Mouse (Mus musculus) embryonic facial prominence, embryonic 13.5 days (tissue): ENCODE measurements around the gene Prss48. TPM values are rescaled to one million over a fixed set of nuclear protein-coding genes. Genes with fewer than 3 reads are reported as not detected.

Experiments used
- ATAC-seq: fragments of 200-750 bp; cut with Nextera tagmentation; 2 replicates; pipeline ENCODE4 v1.8.0; 2017; ENCODE audit warnings: low read depth; ENCODE audit not compliant: insufficient number of reproducible peaks, insufficient read depth, low FRiP score, low TSS enrichment
- H3K27ac ChIP-seq: fragments of 300-500 bp; sonication (generic); 2 replicates; pipeline ENCODE4 v1.5.1; 2015; ENCODE audit warnings: moderate library complexity, mild to moderate bottlenecking, inconsistent platforms
- H3K27me3 ChIP-seq: fragments of 300-500 bp; sonication (generic); 2 replicates; pipeline ENCODE4 v1.6.1; 2015; ENCODE audit warnings: mild to moderate bottlenecking, inconsistent platforms
- H3K36me3 ChIP-seq: fragments of 300-500 bp; sonication (generic); 2 replicates; pipeline ENCODE4 v1.6.1; 2015; ENCODE audit warnings: mild to moderate bottlenecking, inconsistent platforms
- H3K4me1 ChIP-seq: fragments of 300-500 bp; sonication (generic); 2 replicates; pipeline ENCODE4 v1.6.1; 2015; ENCODE audit warnings: inconsistent platforms
- H3K4me2 ChIP-seq: fragments of 300-500 bp; sonication (generic); 2 replicates; pipeline ENCODE4 v1.6.1; 2015; ENCODE audit warnings: moderate library complexity, mild to moderate bottlenecking, inconsistent platforms
- H3K4me3 ChIP-seq: fragments of 300-500 bp; sonication (generic); 2 replicates; pipeline ENCODE4 v1.5.1; 2015; ENCODE audit warnings: mild to moderate bottlenecking, inconsistent platforms
- H3K9ac ChIP-seq: fragments of 300-500 bp; sonication (generic); 2 replicates; pipeline ENCODE4 v1.6.1; 2015; ENCODE audit warnings: mild to moderate bottlenecking, inconsistent platforms
- H3K9me3 ChIP-seq: fragments of 300-500 bp; sonication (generic); 2 replicates; pipeline ENCODE4 v1.6.1; 2016; ENCODE audit warnings: inconsistent platforms
- WGBS: fragments of 180-500 bp; shearing (Covaris S2); methylation state at CpG from one replicate; pipeline ENCODE4 v1.1.7; 2015; ENCODE audit warnings: mixed read lengths; 5-methylcytosine and 5-hydroxymethylcytosine counted together
- polyA plus RNA-seq: library from polyadenylated mRNA; unstranded; fragments of >200 nt; fragmentation: Nextera tagmentation; extraction: Ambion mirVana; gene quantifications from 2 replicates; pipeline ENCODE4 v1.2.1, GENCODE M21; 2015

Gene Prss48
- polyA plus RNA-seq, 1 experiment from 2014 or later, result 0.22 TPM

DNA sequence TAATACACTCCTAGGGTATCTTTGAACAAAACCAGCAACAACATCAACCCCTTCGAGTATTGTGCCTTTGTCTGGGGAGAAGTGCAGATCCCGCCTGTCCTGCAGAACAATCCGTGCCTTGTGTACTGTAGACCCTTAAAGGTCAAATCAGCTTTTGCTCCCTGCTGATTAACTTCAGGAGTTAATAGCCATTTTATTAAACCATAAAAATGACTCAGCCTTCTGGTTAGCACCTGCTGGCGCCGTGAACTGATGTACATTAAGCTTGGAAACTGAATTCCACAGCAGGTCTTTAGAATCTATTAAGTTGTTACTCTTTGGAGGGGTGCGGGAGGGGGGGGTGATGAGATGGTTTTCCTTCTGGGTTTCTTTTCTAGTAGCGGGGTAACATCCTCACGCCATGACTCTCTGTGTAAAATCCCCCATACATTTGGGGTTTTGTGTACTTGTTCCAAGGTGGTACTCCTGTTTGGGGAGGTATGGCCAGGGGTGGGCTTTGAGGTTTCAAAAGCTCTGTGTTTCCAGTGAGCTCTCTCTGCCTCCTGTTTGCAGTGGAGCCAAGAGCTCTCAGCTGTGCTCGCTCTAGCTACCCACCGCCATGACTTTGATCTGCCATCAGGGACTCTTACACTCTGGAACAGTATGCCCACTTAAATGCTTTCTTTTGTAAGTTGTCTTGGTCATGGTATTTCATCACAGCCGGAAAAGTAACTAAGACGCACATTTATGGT, 21.9 kb upstream of the Prss48 start:
- Histone ChIP-seq H3K4me3 (no peak overlapping the region), H3K4me2 (no peak overlapping the region), H3K27me3 (no peaks in the 10 kb centered on the region), H3K36me3 (no peaks in the 10 kb centered on the region), H3K4me1 (no peaks in the 10 kb centered on the region), H3K9ac (no peak overlapping the region), H3K9me3 (no peaks in the 10 kb centered on the region), H3K27ac (no peak overlapping the region)
- no peak for ATAC-seq
- WGBS, result 91% methylated on average over 12 of the region's 12 CpGs

DNA sequence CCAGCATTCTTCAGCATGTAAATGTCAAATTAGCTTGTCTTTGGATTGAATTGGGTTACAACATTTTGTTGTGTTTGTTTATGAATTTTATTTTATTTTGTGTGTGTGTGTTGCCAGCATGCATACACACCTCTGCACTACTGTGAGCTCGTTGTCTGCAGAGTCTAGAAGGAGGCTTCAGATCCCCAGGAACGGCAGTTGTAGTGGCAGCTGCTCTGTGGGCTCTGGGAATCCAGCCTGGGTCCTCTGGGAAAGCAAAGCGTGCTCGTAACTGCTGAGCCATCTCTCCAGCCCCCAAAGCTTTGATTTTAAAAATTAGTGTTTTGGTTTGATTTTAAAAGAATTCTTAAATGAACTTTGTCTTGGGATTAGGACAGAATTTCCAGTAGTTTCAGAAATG, 19.4 kb upstream of the Prss48 start:
- no peaks in the 10 kb centered on the region for H3K27me3 ChIP-seq
- H3K4me1 ChIP-seq, result no peaks in the 10 kb centered on the region
- no peaks in the 10 kb centered on the region for H3K36me3 ChIP-seq
- WGBS, result 60% methylated on average over 4 of the region's 4 CpGs
- ATAC-seq, result no peak
- no peak overlapping the region for H3K27ac ChIP-seq
- no peak overlapping the region for H3K4me2 ChIP-seq
- H3K9ac ChIP-seq, result no peak overlapping the region
- no peak overlapping the region for H3K4me3 ChIP-seq
- no peaks in the 10 kb centered on the region for H3K9me3 ChIP-seq

DNA sequence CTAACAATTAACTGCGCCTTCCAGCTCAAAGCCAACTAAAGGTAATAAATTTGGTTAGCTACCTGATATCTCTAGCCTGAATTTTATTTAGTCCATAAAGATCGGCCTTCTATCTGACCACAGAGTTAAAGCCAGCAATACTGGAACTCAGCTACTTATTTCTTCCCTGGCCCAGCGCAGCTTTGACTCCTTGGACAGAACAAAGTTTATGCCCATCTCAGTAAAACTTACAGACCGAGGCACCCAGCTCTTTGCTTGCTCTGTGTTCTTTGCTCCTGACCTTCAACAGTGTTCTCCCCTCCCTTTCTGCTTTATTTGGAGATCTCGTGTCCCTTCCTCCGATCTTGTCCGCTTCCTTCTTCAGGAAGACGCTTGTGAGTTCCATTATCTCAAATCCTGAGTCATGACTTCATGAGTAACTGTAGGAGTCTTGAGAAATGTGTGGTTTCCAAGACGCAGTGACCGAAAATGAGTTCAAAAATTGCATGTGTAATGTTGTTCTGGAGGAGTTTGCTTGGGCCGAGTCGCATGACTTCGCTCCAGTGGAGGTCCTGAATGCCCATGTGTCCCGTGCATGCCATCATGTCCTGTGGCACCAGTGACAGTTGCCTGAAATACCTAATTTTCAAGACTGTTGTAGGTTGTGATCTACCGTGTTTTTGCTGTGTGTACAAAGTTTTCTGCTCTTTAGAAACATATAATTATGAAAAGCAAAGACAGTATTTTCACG, 18.8 kb upstream of the Prss48 start:
- 89% methylated on average over 16 of the region's 16 CpGs for WGBS
- no peak for ATAC-seq

DNA sequence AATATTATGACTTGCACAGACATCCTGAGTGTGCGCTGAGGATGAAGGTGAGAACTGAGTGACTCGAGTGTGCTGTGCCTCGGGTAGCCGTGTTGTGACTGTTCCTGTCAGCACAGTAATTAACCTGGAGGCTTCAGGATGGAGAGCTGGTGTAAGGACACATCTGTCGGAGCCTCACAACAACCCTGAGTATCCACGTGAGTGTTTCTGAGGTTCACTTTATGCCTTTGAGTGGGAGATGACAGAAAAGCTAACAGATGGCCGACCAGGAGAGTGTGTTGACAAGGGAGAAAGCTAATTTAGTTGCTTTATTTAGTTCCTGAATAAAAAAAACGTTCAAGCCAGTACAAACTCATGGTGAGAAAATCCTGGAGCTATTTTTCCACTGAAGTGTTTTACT, 15.2 kb upstream of the Prss48 start:
- WGBS, result 72% methylated on average over 8 of the region's 8 CpGs
- H3K4me2 ChIP-seq, result no peak overlapping the region
- no peaks in the 10 kb centered on the region for H3K27me3 ChIP-seq
- no peak overlapping the region for H3K27ac ChIP-seq
- no peaks in the 10 kb centered on the region for H3K4me1 ChIP-seq
- H3K4me3 ChIP-seq, result no peak overlapping the region
- H3K9me3 ChIP-seq, result no peaks in the 10 kb centered on the region
- H3K9ac ChIP-seq, result no peak overlapping the region
- no peak for ATAC-seq
- no peaks in the 10 kb centered on the region for H3K36me3 ChIP-seq

More for the DNA sequence above, 18.8 kb upstream of the Prss48 start:
- Histone ChIP-seq H3K9me3 (no peaks in the 10 kb centered on the region), H3K27ac (no peak overlapping the region), H3K4me1 (no peaks in the 10 kb centered on the region), H3K4me3 (no peak overlapping the region), H3K36me3 (no peaks in the 10 kb centered on the region), H3K9ac (no peak overlapping the region), H3K4me2 (no peak overlapping the region), H3K27me3 (no peaks in the 10 kb centered on the region)

DNA sequence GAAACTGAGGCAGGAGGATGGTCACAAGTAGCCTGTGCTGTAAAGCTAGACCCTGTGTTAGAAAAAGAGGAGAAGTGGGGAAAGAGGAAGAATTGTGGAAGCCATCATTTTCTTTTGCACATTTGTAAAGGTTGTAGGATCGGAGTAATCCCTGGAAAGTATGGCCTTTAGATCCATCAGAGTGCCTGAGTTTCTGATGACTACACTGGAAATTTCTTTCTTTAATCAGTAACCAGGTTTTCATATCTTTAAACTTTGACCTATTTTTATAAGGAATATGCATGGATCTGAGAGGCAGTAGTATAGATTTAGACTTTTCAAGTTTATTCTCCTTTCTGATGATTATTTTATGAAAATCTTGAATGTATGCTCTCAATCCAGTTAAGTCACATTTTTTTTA, 14.7 kb upstream of the Prss48 start:
- no peaks in the 10 kb centered on the region for H3K9me3 ChIP-seq
- H3K27ac ChIP-seq, result no peak overlapping the region
- H3K27me3 ChIP-seq, result no peaks in the 10 kb centered on the region
- H3K36me3 ChIP-seq, result no peaks in the 10 kb centered on the region
- H3K4me1 ChIP-seq, result 0 out of 2 replicates have a peak, but pooled peaks cover 1% of the 10 kb centered on the region
- no peak overlapping the region for H3K9ac ChIP-seq
- 88% methylated on average over 1 of the region's 1 CpGs for WGBS
- ATAC-seq, result no peak
- H3K4me3 ChIP-seq, result no peak overlapping the region
- H3K4me2 ChIP-seq, result no peak overlapping the region

DNA sequence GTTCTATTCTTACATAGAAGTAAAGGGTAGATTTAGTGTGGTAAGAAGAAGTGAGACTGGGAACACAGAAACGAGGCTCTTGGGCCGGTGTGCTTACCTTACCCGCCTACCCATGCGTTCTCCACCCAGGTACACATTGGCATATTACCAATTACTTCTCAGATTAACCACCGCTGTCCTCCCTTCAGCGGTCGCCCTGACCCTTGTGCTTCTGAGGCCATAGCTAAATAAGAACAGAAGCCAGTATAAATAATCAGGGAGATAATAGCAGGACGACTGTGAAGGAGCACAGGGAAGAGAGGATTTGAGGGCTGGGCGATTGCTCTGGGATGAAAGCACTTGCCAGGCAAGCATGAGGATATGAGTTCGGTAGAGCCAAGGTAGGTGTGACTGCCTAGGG, 11.5 kb upstream of the Prss48 start:
- Histone ChIP-seq H3K4me2 (no peak overlapping the region), H3K9me3 (no peaks in the 10 kb centered on the region), H3K9ac (no peak overlapping the region), H3K27ac (no peak overlapping the region), H3K4me3 (no peak overlapping the region), H3K27me3 (no peaks in the 10 kb centered on the region), H3K4me1 (peaks cover 8% of the 10 kb centered on the region; the same call in 1 of the 2 replicates), H3K36me3 (peaks cover under 1% of the 10 kb centered on the region)
- no peak for ATAC-seq
- WGBS, result 84% methylated on average over 10 of the region's 10 CpGs

DNA sequence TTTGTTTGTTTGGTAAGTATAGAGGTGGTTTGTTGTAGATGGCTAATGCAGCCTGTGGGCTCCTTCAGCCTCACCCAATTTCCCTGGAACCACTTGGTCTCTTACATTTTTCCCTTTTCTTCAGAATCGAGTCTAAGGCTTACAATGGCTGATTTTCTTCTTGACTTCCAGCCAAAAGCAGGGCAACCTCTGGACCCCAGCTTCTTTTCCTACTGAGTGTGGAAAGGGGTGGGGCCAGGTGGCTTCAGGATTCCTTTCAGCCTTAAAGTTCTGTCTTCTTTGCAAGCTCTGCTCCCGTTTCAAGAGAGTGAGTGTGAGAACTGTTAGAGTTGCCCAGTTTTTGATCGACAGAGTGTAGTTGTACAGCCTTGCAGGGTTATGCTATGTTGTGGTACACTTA, 9.5 kb upstream of the Prss48 start:
- Histone ChIP-seq H3K9me3 (no peaks in the 10 kb centered on the region), H3K36me3 (peaks cover 9% of the 10 kb centered on the region), H3K27ac (no peak overlapping the region), H3K9ac (no peak overlapping the region), H3K4me3 (no peak overlapping the region), H3K4me1 (peaks cover 8% of the 10 kb centered on the region; the same call in 1 of the 2 replicates), H3K4me2 (no peak overlapping the region), H3K27me3 (no peaks in the 10 kb centered on the region)
- WGBS, result 58% methylated on average over 3 of the region's 3 CpGs
- no peak for ATAC-seq

DNA sequence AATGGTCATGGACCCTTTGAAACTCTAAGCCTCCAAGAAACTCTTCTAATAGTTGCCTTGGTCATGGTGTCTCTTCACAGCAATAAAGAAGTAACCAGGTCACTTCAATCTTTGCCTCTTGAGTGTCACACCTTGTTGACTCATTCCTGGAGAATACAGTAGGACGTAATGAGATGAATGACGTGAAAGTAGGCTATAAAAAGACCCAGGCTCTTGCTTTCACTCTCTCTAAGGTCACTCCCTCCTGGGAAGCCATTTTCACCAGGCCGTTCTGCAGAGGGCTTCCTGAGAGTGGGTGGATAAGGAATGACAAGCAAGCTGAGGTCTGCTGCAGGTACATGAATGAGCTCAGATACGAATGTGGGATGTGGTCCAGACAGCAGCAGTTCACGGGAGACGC, 9.1 kb upstream of the Prss48 start:
- H3K9ac ChIP-seq, result no peak overlapping the region
- no peak overlapping the region for H3K27ac ChIP-seq
- H3K36me3 ChIP-seq, result peaks cover 9% of the 10 kb centered on the region
- no peaks in the 10 kb centered on the region for H3K27me3 ChIP-seq
- no peaks in the 10 kb centered on the region for H3K9me3 ChIP-seq
- WGBS, result 91% methylated on average over 6 of the region's 6 CpGs
- ATAC-seq, result no peak
- no peak overlapping the region for H3K4me2 ChIP-seq
- H3K4me3 ChIP-seq, result no peak overlapping the region
- H3K4me1 ChIP-seq, result peaks cover 8% of the 10 kb centered on the region; the same call in 1 of the 2 replicates

DNA sequence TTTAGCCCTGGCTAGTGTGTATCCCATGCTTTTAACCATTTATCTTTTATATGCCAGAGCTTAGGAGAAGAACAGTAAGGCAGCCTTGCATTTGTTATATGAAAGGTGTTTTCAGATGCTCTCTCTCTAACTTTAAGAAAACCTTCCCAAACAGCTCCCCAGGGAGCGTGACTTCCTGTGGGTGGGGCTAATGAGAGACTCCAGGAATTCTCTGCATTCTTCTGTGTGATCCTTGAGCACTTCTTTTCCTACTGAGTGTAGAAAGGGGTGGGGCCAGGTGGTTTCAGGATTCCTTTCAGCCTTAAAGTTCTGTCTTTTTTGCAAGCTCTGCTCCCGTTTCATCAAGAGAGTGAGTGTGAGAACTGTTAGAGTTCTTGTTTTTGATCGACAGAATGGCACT, 8.3 kb upstream of the Prss48 start:
- ATAC-seq, result no peak

DNA sequence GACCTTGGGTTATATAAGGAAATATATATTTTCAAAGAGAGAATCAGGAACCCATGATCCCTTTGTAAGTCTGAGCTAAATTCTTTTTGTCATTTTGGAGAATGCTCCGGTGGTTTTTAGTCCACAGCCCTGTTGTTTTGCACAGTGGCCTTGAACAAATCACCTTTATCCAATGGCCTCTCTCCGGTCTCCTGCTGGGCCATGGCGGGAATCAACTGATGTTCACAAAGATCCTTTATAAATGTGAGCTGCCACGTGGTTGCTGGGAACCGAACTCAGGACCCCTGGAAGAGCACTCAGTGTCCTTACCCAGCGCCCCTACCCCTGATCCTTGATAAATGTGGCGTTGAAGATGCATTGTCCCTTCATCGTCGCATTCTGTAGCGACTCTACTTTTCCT, 2.5 kb upstream of the Prss48 start:
- WGBS, result 95% methylated on average over 10 of the region's 10 CpGs
- no peaks in the 10 kb centered on the region for H3K9me3 ChIP-seq
- ATAC-seq, result no peak
- no peak overlapping the region for H3K4me2 ChIP-seq
- H3K36me3 ChIP-seq, result peaks cover 11% of the 10 kb centered on the region
- no peak overlapping the region for H3K9ac ChIP-seq
- H3K27ac ChIP-seq, result no peak overlapping the region
- H3K4me1 ChIP-seq, result 0 out of 2 replicates have a peak, but pooled peaks cover 2% of the 10 kb centered on the region
- no peaks in the 10 kb centered on the region for H3K27me3 ChIP-seq
- no peak overlapping the region for H3K4me3 ChIP-seq

More for the DNA sequence above, 8.3 kb upstream of the Prss48 start:
- WGBS, result 59% methylated on average over 3 of the region's 3 CpGs
- Histone ChIP-seq H3K4me1 (peaks cover 8% of the 10 kb centered on the region; the same call in 1 of the 2 replicates), H3K4me3 (no peak overlapping the region), H3K36me3 (peaks cover 9% of the 10 kb centered on the region), H3K4me2 (no peak overlapping the region), H3K27me3 (no peaks in the 10 kb centered on the region), H3K27ac (no peak overlapping the region), H3K9me3 (no peaks in the 10 kb centered on the region), H3K9ac (no peak overlapping the region)

DNA sequence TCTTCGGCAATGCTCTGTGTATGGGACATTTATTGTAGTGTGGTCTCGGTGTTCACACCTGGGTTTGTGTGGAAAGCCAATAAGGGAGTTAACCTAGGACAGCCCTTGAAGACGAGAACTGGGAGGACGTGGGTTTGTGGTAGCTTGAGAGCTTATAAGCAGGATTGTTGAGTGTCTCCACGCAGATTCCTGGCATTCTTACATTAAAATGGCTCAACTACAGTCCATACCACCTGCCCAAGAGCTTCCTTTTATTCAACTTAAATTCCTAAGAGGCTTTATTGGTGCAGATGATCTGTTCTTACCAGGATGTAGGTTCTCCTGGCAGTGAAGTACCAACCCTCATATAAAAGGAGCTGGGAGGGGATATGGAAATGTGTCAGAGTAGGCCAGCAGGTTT, 649 bp upstream of the Prss48 start:
- Histone ChIP-seq H3K4me1 (0 out of 2 replicates have a peak, but pooled peaks cover 2% of the 10 kb centered on the region), H3K4me2 (no peak overlapping the region), H3K27me3 (no peaks in the 10 kb centered on the region), H3K36me3 (0 out of 2 replicates have a peak, but pooled peaks cover 3% of the 10 kb centered on the region), H3K4me3 (no peak overlapping the region), H3K9ac (no peak overlapping the region), H3K27ac (no peak overlapping the region), H3K9me3 (no peaks in the 10 kb centered on the region)
- 70% methylated on average over 5 of the region's 5 CpGs for WGBS
- no peak for ATAC-seq

DNA sequence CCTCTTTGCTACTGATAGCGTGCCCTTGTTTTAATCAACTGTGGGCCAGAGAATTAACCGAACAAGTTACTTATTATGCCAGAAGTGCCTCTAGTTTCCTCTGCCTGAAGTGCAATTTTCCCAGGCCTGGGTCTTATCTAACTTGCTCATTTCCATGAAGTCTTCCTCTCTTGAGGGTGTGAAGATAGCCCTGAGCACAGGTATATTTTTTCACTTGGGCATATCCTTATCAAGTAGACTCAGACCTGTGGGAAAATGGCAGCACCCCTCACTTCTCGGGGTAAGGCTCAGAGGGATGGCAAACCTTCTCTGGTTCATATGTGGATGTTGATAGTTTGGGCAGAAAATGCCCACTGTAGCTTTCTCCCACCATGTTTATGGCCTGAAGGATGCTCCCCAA, 1.0 kb downstream of the Prss48 start:
- Histone ChIP-seq H3K9me3 (no peaks in the 10 kb centered on the region), H3K9ac (no peak overlapping the region), H3K27ac (no peak overlapping the region), H3K4me2 (no peak overlapping the region), H3K27me3 (no peaks in the 10 kb centered on the region), H3K4me1 (0 out of 2 replicates have a peak, but pooled peaks cover 2% of the 10 kb centered on the region), H3K4me3 (no peak overlapping the region), H3K36me3 (0 out of 2 replicates have a peak, but pooled peaks cover 3% of the 10 kb centered on the region)
- no peak for ATAC-seq
- WGBS, result 95% methylated on average over 3 of the region's 3 CpGs
